Mouse (Mus musculus) brain, embryonic 14.5 days (tissue): ENCODE data around the gene Fubp1.

Experiments used
- CTCF ChIP-seq: fragments of 200-500 bp; IDR thresholded peaks from 2 replicates; pipeline ENCODE4 v1.5.1; 2012; ENCODE audit warnings: inconsistent platforms, mild to moderate bottlenecking, moderate library complexity, borderline replicate concordance; ENCODE audit not compliant: insufficient read depth, insufficient read length; ENCODE audit errors: extremely low read depth
- POLR2A ChIP-seq: fragments of 200-500 bp; IDR thresholded peaks from 2 replicates; pipeline ENCODE4 v1.6.1; 2012; ENCODE audit warnings: mild to moderate bottlenecking, inconsistent platforms, borderline replicate concordance; ENCODE audit not compliant: poor library complexity, insufficient read depth, insufficient read length, severe bottlenecking; ENCODE audit errors: extremely low read depth

- TF ChIP-seq CTCF, result no peak
- TF ChIP-seq POLR2A, result no peak
These were observed 20.9 kb upstream of the Fubp1 start for GRCm38 (mm10) chr3:152189306-152189705.
